Mouse (Mus musculus) testis, adult 2 months (tissue): Measurements from ENCODE around the gene Rsf1.

Experiments
- CTCF ChIP-seq: fragments of 200-500 bp; IDR thresholded peaks from 2 replicates; pipeline ENCODE4 v1.5.1; 2012; ENCODE audit warnings: low read depth, mild to moderate bottlenecking, inconsistent platforms, low read length, moderate library complexity; ENCODE audit not compliant: control insufficient read depth, insufficient read depth, insufficient replicate concordance
- POLR2A ChIP-seq: fragments of 200-500 bp; IDR thresholded peaks from 2 replicates; pipeline ENCODE4 v1.6.1; 2012; ENCODE audit warnings: low read depth, mild to moderate bottlenecking, inconsistent platforms, low read length, moderate library complexity; ENCODE audit not compliant: control insufficient read depth

DNA sequence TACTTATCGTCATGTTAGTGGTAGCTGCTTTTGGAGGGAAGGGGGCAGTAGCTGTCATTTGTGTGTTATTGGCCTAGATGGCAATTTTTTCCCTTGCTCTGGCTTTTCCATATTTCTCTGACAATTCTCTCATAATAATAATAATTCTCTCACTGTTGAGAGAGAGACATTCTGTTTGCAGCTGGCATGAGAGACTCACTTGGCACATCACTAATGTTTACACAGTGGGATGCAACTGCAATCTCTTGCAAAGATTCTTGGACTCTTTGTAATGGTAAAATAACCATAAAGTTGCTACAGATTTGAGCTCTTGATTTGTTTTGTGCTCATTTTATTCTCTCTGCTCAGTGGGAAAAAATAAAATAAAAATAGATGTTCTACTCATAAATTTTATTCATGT lies 137.6 kb downstream of the Rsf1 start:
- TF ChIP-seq CTCF: no peak
- no peak for TF ChIP-seq POLR2A
